Mouse (Mus musculus) midbrain, embryonic 16.5 days (tissue): ENCODE results near the gene Fez2. TPM values are rescaled to one million over a fixed set of nuclear protein-coding genes. Genes with fewer than 3 reads are reported as not detected.

ENCODE experiments used
- ATAC-seq: fragments of 200-750 bp; cut with Nextera tagmentation; 2 replicates; pipeline ENCODE4 v1.8.0; 2017; ENCODE audit warnings: moderate TSS enrichment
- H3K27ac ChIP-seq: fragments of 300-500 bp; sonication (generic); 2 replicates; pipeline ENCODE4 v1.5.1; 2014; ENCODE audit warnings: mild to moderate bottlenecking, low read length, mixed read lengths
- H3K27me3 ChIP-seq: fragments of 300-500 bp; sonication (generic); 2 replicates; pipeline ENCODE4 v1.6.1; 2014; ENCODE audit warnings: low read depth, low read length, mixed read lengths; ENCODE audit not compliant: control insufficient read depth, insufficient read depth
- H3K36me3 ChIP-seq: fragments of 300-500 bp; sonication (generic); 2 replicates; pipeline ENCODE4 v1.6.1; 2014; ENCODE audit warnings: mild to moderate bottlenecking, low read length, moderate library complexity, mixed read lengths; ENCODE audit not compliant: control insufficient read depth, insufficient read depth
- H3K4me1 ChIP-seq: fragments of 300-500 bp; sonication (generic); 2 replicates; pipeline ENCODE4 v1.6.1; 2014; ENCODE audit warnings: mild to moderate bottlenecking, low read length, mixed read lengths; ENCODE audit not compliant: control insufficient read depth, insufficient read depth
- H3K4me2 ChIP-seq: fragments of 300-500 bp; sonication (generic); 2 replicates; pipeline ENCODE4 v1.6.1; 2014; ENCODE audit warnings: mild to moderate bottlenecking, low read length, mixed read lengths
- H3K4me3 ChIP-seq: fragments of 300-500 bp; sonication (generic); 2 replicates; pipeline ENCODE4 v1.5.1; 2014; ENCODE audit warnings: low read depth, mild to moderate bottlenecking, low read length, moderate library complexity, mixed read lengths
- H3K9ac ChIP-seq: fragments of 300-500 bp; sonication (generic); 2 replicates; pipeline ENCODE4 v1.6.1; 2014; ENCODE audit warnings: low read depth, low read length, mixed read lengths
- H3K9me3 ChIP-seq: fragments of 300-500 bp; sonication (generic); replicated peaks from 2 replicates; pipeline ENCODE4 v1.6.1; 2014; ENCODE audit warnings: mild to moderate bottlenecking, low read length, mixed read lengths; ENCODE audit not compliant: control insufficient read depth, poor library complexity, severe bottlenecking
- WGBS: fragments of 180-500 bp; shearing (Covaris S2); extraction: QIAGEN DNeasy Blood & Tissue Kit; methylation state at CpG from one replicate; pipeline ENCODE4 v1.1.7; 2014; 5-methylcytosine and 5-hydroxymethylcytosine counted together
- polyA plus RNA-seq: library from polyadenylated mRNA; unstranded; fragments of >200 nt; fragmentation: Nextera tagmentation; extraction: Ambion mirVana; gene quantifications from 2 replicates; pipeline ENCODE4 v1.2.1, GENCODE M21; 2015

Gene Fez2
- polyA plus RNA-seq, 1 experiment from 2014 or later = 53.5 TPM

- Histone ChIP-seq H3K36me3 (no peaks in the 10 kb centered on the region), H3K27me3 (no peaks in the 10 kb centered on the region), H3K4me2 (no peak overlapping the region), H3K4me3 (no peak overlapping the region), H3K4me1 (no peaks in the 10 kb centered on the region), H3K27ac (no peak overlapping the region), H3K9me3 (no peaks in the 10 kb centered on the region), H3K9ac (no peak overlapping the region)
- WGBS = 83% methylated on average over 6 of the region's 6 CpGs
- ATAC-seq = no peak
Observed at GRCm38 (mm10) chr17:78451886-78452285, 33.9 kb upstream of the Fez2 start.

GRCm38 (mm10) chr17:78451332-78451793 lies 33.4 kb upstream of the Fez2 start:
- WGBS = 90% methylated on average over 7 of the region's 7 CpGs
- Histone ChIP-seq H3K27me3 (no peaks in the 10 kb centered on the region), H3K27ac (no peak overlapping the region), H3K4me3 (no peak overlapping the region), H3K36me3 (no peaks in the 10 kb centered on the region), H3K4me1 (no peaks in the 10 kb centered on the region), H3K4me2 (no peak overlapping the region), H3K9me3 (no peaks in the 10 kb centered on the region), H3K9ac (no peak overlapping the region)
- ATAC-seq = no peak

- H3K36me3 ChIP-seq = no peaks in the 10 kb centered on the region
- no peak for ATAC-seq
- H3K4me2 ChIP-seq = no peak overlapping the region
- H3K4me1 ChIP-seq = no peaks in the 10 kb centered on the region
- no peaks in the 10 kb centered on the region for H3K27me3 ChIP-seq
- no peak overlapping the region for H3K27ac ChIP-seq
- no peak overlapping the region for H3K9ac ChIP-seq
- H3K9me3 ChIP-seq = no peaks in the 10 kb centered on the region
- WGBS = 73% methylated on average over 13 of the region's 13 CpGs
- no peak overlapping the region for H3K4me3 ChIP-seq
Observed at GRCm38 (mm10) chr17:78449635-78450197, 31.8 kb upstream of the Fez2 start.

- Histone ChIP-seq H3K9me3 (no peaks in the 10 kb centered on the region), H3K9ac (no peak overlapping the region), H3K27ac (no peak overlapping the region), H3K36me3 (no peaks in the 10 kb centered on the region), H3K4me2 (no peak overlapping the region), H3K27me3 (no peaks in the 10 kb centered on the region), H3K4me1 (no peaks in the 10 kb centered on the region), H3K4me3 (no peak overlapping the region)
- ATAC-seq = no peak
- 87% methylated on average over 7 of the region's 7 CpGs for WGBS
Observed at GRCm38 (mm10) chr17:78444826-78445225, 26.9 kb upstream of the Fez2 start.

GRCm38 (mm10) chr17:78440771-78441170 lies 22.8 kb upstream of the Fez2 start:
- H3K9me3 ChIP-seq = no peaks in the 10 kb centered on the region
- no peak overlapping the region for H3K9ac ChIP-seq
- no peaks in the 10 kb centered on the region for H3K4me1 ChIP-seq
- no peaks in the 10 kb centered on the region for H3K27me3 ChIP-seq
- H3K36me3 ChIP-seq = no peaks in the 10 kb centered on the region
- ATAC-seq = no peak
- WGBS = 95% methylated on average over 2 of the region's 2 CpGs
- no peak overlapping the region for H3K27ac ChIP-seq
- no peak overlapping the region for H3K4me3 ChIP-seq
- no peak overlapping the region for H3K4me2 ChIP-seq

- H3K36me3 ChIP-seq = no peaks in the 10 kb centered on the region
- H3K4me2 ChIP-seq = no peak overlapping the region
- WGBS = 92% methylated on average over 4 of the region's 4 CpGs
- H3K9ac ChIP-seq = no peak overlapping the region
- no peaks in the 10 kb centered on the region for H3K4me1 ChIP-seq
- H3K4me3 ChIP-seq = no peak overlapping the region
- H3K9me3 ChIP-seq = 0 out of 2 replicates have a peak, but pooled peaks cover 2% of the 10 kb centered on the region
- no peak for ATAC-seq
- H3K27ac ChIP-seq = no peak overlapping the region
- no peaks in the 10 kb centered on the region for H3K27me3 ChIP-seq
Observed at GRCm38 (mm10) chr17:78437161-78437560, 19.2 kb upstream of the Fez2 start.

- Histone ChIP-seq H3K36me3 (no peaks in the 10 kb centered on the region), H3K27ac (no peak overlapping the region), H3K9me3 (0 out of 2 replicates have a peak, but pooled peaks cover 2% of the 10 kb centered on the region), H3K27me3 (no peaks in the 10 kb centered on the region), H3K4me2 (no peak overlapping the region), H3K4me3 (no peak overlapping the region), H3K9ac (no peak overlapping the region), H3K4me1 (no peaks in the 10 kb centered on the region)
- no peak for ATAC-seq
- WGBS = 89% methylated on average over 6 of the region's 6 CpGs
Observed at GRCm38 (mm10) chr17:78435661-78436060, 17.7 kb upstream of the Fez2 start.

- no peaks in the 10 kb centered on the region for H3K36me3 ChIP-seq
- H3K27me3 ChIP-seq = no peaks in the 10 kb centered on the region
- 0 out of 2 replicates have a peak, but pooled peaks cover 2% of the 10 kb centered on the region for H3K9me3 ChIP-seq
- no peak overlapping the region for H3K4me2 ChIP-seq
- no peak for ATAC-seq
- WGBS = 47% methylated on average over 1 of the region's 1 CpGs
- no peak overlapping the region for H3K9ac ChIP-seq
- H3K4me3 ChIP-seq = no peak overlapping the region
- no peak overlapping the region for H3K27ac ChIP-seq
- no peaks in the 10 kb centered on the region for H3K4me1 ChIP-seq
Observed at GRCm38 (mm10) chr17:78434746-78435145, 16.8 kb upstream of the Fez2 start.

GRCm38 (mm10) chr17:78430374-78430773 lies 12.4 kb upstream of the Fez2 start:
- Histone ChIP-seq H3K9me3 (0 out of 2 replicates have a peak, but pooled peaks cover 2% of the 10 kb centered on the region), H3K9ac (no peak overlapping the region), H3K27ac (no peak overlapping the region), H3K4me2 (no peak overlapping the region), H3K4me1 (no peaks in the 10 kb centered on the region), H3K36me3 (no peaks in the 10 kb centered on the region), H3K4me3 (no peak overlapping the region), H3K27me3 (no peaks in the 10 kb centered on the region)
- WGBS = 70% methylated on average over 8 of the region's 8 CpGs
- ATAC-seq = no peak
